Mouse (Mus musculus) embryonic facial prominence, embryonic 11.5 days (tissue): ENCODE data around the gene Grrp1. TPM values are rescaled to one million over a fixed set of nuclear protein-coding genes. Genes with fewer than 3 reads are reported as not detected.

ENCODE experiments used
- ATAC-seq: fragments of 200-750 bp; cut with Nextera tagmentation; replicated peaks from 2 replicates; pipeline ENCODE4 v1.8.0; 2017; ENCODE audit warnings: low read depth; ENCODE audit not compliant: insufficient number of reproducible peaks, low FRiP score, low TSS enrichment
- DNase-seq: peaks from one replicate; pipeline ENCODE4 v3.0.0-alpha.2; 2015; ENCODE audit warnings: low spot score
- H3K27ac ChIP-seq: fragments of 300-500 bp; sonication (generic); replicated peaks from 2 replicates; pipeline ENCODE4 v1.5.1; 2014; ENCODE audit warnings: mild to moderate bottlenecking, low read depth, low read length, control low read depth
- H3K27me3 ChIP-seq: fragments of 300-500 bp; sonication (generic); 2 replicates; pipeline ENCODE4 v1.6.1; 2014; ENCODE audit warnings: mild to moderate bottlenecking, low read length, moderate library complexity, mixed read lengths; ENCODE audit not compliant: control insufficient read depth, insufficient read depth
- H3K36me3 ChIP-seq: fragments of 300-500 bp; sonication (generic); replicated peaks from 2 replicates; pipeline ENCODE4 v1.6.1; 2014; ENCODE audit warnings: low read depth, mild to moderate bottlenecking, low read length, moderate library complexity, mixed read lengths; ENCODE audit not compliant: control insufficient read depth, insufficient read depth
- H3K4me1 ChIP-seq: fragments of 300-500 bp; sonication (generic); 2 replicates; pipeline ENCODE4 v1.6.1; 2014; ENCODE audit warnings: low read length, mixed read lengths; ENCODE audit not compliant: control insufficient read depth, insufficient read depth
- H3K4me2 ChIP-seq: fragments of 300-500 bp; sonication (generic); 2 replicates; pipeline ENCODE4 v1.6.1; 2014; ENCODE audit warnings: low read depth, mild to moderate bottlenecking, control low read depth, low read length, moderate library complexity
- H3K4me3 ChIP-seq: fragments of 300-500 bp; sonication (generic); 2 replicates; pipeline ENCODE4 v1.5.1; 2014; ENCODE audit warnings: low read depth, low read length, control low read depth
- H3K9ac ChIP-seq: fragments of 300-500 bp; sonication (generic); replicated peaks from 2 replicates; pipeline ENCODE4 v1.6.1; 2014; ENCODE audit warnings: mild to moderate bottlenecking, control low read depth, low read length
- H3K9me3 ChIP-seq: fragments of 300-500 bp; sonication (generic); replicated peaks from 2 replicates; pipeline ENCODE4 v1.6.1; 2016; ENCODE audit warnings: mild to moderate bottlenecking, low read length, inconsistent platforms, mixed read lengths; ENCODE audit not compliant: control insufficient read depth
- WGBS: fragments of 180-500 bp; shearing (Covaris S2); extraction: QIAGEN DNeasy Blood & Tissue Kit; methylation state at CpG from one replicate; pipeline ENCODE4 v1.1.7; 2014; 5-methylcytosine and 5-hydroxymethylcytosine counted together
- polyA plus RNA-seq: library from polyadenylated mRNA; unstranded; fragments of >200 nt; fragmentation: Nextera tagmentation; extraction: Ambion mirVana; gene quantifications from 2 replicates; pipeline ENCODE4 v1.2.1, GENCODE M21; 2014

The Grrp1 gene
- polyA plus RNA-seq, 1 experiment from 2014 or later = 5.7 TPM

DNA sequence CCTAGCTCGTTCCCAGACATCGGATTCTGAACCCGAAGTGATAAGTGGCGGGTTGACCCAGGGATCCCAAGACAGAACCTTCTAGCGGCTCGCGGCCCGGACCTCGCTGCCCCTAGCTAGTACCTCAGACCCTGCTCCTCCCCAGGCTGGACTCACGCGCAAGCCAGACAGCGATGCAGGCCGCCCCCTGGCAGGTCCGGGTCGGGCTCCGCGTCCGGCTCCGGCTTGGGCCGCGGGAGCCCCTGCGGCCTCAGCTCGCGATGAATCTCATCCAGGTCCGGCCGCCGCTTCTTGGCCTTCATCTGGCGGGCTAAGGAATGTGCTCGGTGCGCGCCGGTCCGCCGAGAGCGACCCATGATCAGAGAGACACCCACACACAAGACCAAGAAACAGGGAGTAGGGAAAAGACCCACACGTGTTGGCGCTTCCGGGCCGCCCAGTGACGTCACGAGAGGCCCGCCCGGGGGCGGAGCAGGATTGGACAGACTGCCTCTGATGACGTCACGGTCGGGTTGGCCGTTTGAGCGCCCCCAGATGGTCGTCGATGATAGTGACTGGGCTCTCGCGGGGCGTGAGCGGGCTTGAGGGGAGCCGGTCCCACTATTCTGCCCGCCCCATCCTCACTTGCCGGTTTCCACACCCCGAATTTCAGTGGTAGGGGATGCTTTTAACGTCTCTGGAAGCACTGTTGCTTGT, 8.6 kb downstream of the Grrp1 start, which contains the start of gene Zfp593:
Zfp593 (minus strand) TSS at position 445 of the 696 bp plus-strand sequence.
- peak; percentile 48 for ATAC-seq
- no peaks in the 10 kb centered on the region; the same call in none of the 2 replicates for H3K4me1 ChIP-seq
- H3K9ac ChIP-seq = peak within 1 kb of the TSS; percentile 74
- H3K36me3 ChIP-seq = no peaks in the 10 kb centered on the region
- no peaks in the 10 kb centered on the region for H3K9me3 ChIP-seq
- H3K4me3 ChIP-seq = peak within 1 kb of the TSS; percentile 79
- H3K27me3 ChIP-seq = peaks cover 5% of the 10 kb centered on the region; the same call in 1 of the 2 replicates
- peak; percentile 95 for DNase-seq
- no peak within 1 kb of the TSS for H3K27ac ChIP-seq
- WGBS = under 1% methylated on average over 60 of the region's 60 CpGs
- H3K4me2 ChIP-seq = peak within 1 kb of the TSS; percentile 88

DNA sequence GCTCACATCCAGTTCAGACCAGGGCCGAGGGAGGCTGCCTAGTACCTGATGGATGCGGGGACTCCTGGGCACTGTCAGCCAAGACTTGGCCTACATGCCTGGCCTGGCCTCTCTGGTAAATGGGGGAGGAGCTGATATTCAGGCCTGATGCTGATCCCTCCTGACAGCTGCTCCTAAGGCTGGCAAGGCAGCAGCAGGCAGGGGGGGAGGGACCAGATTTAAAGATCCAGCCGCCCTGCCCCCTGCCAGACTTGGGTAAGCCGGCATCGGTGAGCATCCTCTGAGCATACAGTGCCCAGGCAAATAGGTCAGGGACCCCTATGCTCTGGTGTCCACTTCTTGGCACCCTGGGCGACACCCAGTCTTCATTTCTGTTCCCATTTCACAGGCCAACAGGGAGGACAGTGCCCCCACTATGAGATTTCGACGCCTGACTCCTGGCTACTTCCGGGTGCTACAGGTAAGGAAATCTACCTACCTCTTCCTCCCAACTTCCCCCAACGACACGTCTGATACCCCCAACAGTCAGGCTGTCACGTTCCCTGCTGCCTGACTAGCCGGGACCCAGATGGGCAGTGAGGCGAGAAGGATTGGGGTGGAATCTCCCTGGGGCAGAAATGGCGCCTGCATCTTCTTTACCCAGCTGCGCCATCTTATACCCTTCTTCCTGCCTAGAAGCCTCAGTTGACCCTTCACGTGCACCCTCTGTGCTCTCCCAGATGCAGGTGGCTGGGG, 10.2 kb downstream of the Grrp1 start, which contains the start of gene E130218I03Rik:
E130218I03Rik (plus strand) TSS at position 147 of the 735 bp plus-strand sequence.
- ATAC-seq = no peak
- Histone ChIP-seq H3K4me1 (no peaks in the 10 kb centered on the region; the same call in none of the 2 replicates), H3K27me3 (peaks cover 3% of the 10 kb centered on the region; the same call in 1 of the 2 replicates), H3K9ac (no peak within 1 kb of the TSS), H3K4me3 (peak within 1 kb of the TSS; percentile 79; the same call in 1 of the 2 replicates), H3K36me3 (no peaks in the 10 kb centered on the region), H3K4me2 (peak within 1 kb of the TSS; percentile 88), H3K27ac (no peak within 1 kb of the TSS), H3K9me3 (no peaks in the 10 kb centered on the region)
- WGBS = 86% methylated on average over 17 of the region's 17 CpGs
- no peak for DNase-seq

GRCm38 (mm10) chr4:134238686-134239085, 15.2 kb downstream of the Grrp1 start:
- Histone ChIP-seq H3K4me2 (no peak overlapping the region), H3K9me3 (no peaks in the 10 kb centered on the region), H3K27me3 (peaks cover 4% of the 10 kb centered on the region; the same call in 1 of the 2 replicates), H3K4me3 (no peak overlapping the region), H3K27ac (no peak overlapping the region), H3K36me3 (no peaks in the 10 kb centered on the region), H3K4me1 (peaks cover 2% of the 10 kb centered on the region; the same call in 1 of the 2 replicates), H3K9ac (no peak overlapping the region)
- ATAC-seq (no peak), DNase-seq (no peak)
- 12% methylated on average over 10 of the region's 10 CpGs for WGBS

DNA sequence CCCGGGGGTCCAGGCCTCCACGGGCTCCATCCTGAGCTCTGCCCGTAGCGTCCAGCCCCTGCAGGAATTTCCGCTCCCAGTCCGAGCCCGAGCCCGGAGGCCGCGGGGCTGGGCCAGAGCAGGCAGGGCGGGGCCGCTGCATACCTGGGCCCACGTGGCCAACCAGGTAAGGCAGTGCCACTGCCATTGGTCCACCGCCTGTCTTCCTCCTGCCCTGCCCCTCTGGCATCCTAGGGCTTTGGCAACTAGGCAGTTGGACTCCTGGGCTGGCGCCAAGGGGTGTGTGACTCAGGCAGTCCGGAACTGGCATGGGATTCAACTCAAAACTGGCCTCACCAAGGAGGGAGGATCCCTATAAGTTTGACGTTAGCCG, 15.6 kb downstream of the Grrp1 start, which contains the start of gene Cnksr1:
Cnksr1 (minus strand) TSS at position 121 of the 373 bp plus-strand sequence.
- H3K27ac ChIP-seq = no peak within 1 kb of the TSS
- H3K27me3 ChIP-seq = peaks cover 4% of the 10 kb centered on the region; the same call in 1 of the 2 replicates
- no peak within 1 kb of the TSS for H3K9ac ChIP-seq
- peak within 1 kb of the TSS; percentile 29 for H3K4me2 ChIP-seq
- WGBS = 2% methylated on average over 18 of the region's 18 CpGs
- H3K36me3 ChIP-seq = no peaks in the 10 kb centered on the region
- ATAC-seq (no peak), DNase-seq (peak; percentile 30)
- H3K4me3 ChIP-seq = peak within 1 kb of the TSS; percentile 13
- no peaks in the 10 kb centered on the region for H3K9me3 ChIP-seq
- peaks cover 2% of the 10 kb centered on the region; the same call in 1 of the 2 replicates for H3K4me1 ChIP-seq

GRCm38 (mm10) chr4:134237582-134238278, 16.2 kb downstream of the Grrp1 start:
- Histone ChIP-seq H3K9ac (no peak overlapping the region), H3K4me1 (peaks cover 2% of the 10 kb centered on the region; the same call in 1 of the 2 replicates), H3K27me3 (peaks cover 4% of the 10 kb centered on the region; the same call in 1 of the 2 replicates), H3K27ac (no peak overlapping the region), H3K9me3 (no peaks in the 10 kb centered on the region), H3K36me3 (no peaks in the 10 kb centered on the region), H3K4me3 (peak overlapping the region; percentile 13), H3K4me2 (peak overlapping the region; percentile 29)
- DNase-seq = no peak
- WGBS = 19% methylated on average over 19 of the region's 19 CpGs
- ATAC-seq = no peak

DNA sequence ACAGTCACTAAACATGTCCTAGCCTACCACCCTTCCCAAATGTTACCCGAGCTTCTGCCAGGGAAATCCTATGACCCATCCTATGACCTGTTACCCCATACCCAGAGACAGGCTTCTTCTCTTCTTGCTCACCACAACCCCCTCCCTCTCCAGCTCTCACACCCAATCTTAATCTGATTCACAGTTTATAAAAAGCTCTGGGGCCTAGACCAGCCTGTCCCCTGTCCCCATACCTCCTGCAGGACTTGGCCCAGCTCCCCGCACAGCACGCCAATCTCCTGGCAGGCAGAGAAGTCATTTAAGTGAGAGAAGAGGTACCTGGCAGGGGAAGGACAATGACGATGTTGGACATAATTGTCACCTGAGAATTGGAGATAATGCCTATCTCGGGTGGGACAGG, 19.0 kb downstream of the Grrp1 start:
- 84% methylated on average over 5 of the region's 5 CpGs for WGBS
- H3K4me1 ChIP-seq = peaks cover 2% of the 10 kb centered on the region; the same call in 1 of the 2 replicates
- DNase-seq = no peak

DNA sequence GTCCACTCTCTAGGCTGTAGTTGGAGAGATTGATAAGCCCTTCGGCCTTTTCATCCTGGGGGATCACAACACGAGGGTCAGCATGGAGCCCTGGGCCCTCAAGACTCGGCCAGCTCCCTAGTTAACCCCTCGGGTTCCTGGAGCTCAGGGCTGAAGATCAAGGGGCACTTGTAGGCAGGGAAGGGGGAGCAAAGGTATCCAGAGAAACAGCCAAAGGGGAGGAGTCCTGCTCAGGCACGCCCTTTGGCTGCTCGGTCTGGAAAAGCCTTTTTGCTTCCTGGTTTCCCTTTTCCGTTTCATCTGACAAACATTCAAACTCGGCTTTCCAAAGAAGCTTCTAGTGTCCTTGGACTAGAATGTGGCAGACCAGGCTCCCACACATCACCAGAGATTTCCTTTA, 23.5 kb downstream of the Grrp1 start:
- H3K9ac ChIP-seq = no peak overlapping the region
- H3K4me3 ChIP-seq = no peak overlapping the region
- H3K27me3 ChIP-seq = no peaks in the 10 kb centered on the region
- no peak overlapping the region for H3K27ac ChIP-seq
- DNase-seq (no peak), ATAC-seq (no peak)
- H3K4me2 ChIP-seq = no peak overlapping the region
- H3K4me1 ChIP-seq = no peaks in the 10 kb centered on the region
- H3K9me3 ChIP-seq = no peaks in the 10 kb centered on the region
- no peaks in the 10 kb centered on the region for H3K36me3 ChIP-seq
- WGBS = 36% methylated on average over 8 of the region's 8 CpGs

More for the DNA sequence above, 19.0 kb downstream of the Grrp1 start:
- peaks cover 4% of the 10 kb centered on the region; the same call in 1 of the 2 replicates for H3K27me3 ChIP-seq
- no peak overlapping the region for H3K9ac ChIP-seq
- ATAC-seq = no peak
- no peak overlapping the region for H3K27ac ChIP-seq
- no peak overlapping the region for H3K4me2 ChIP-seq
- no peak overlapping the region for H3K4me3 ChIP-seq
- H3K36me3 ChIP-seq = no peaks in the 10 kb centered on the region
- H3K9me3 ChIP-seq = no peaks in the 10 kb centered on the region
